Mouse (Mus musculus): ENCODE data around the gene En1.

- TF ChIP-seq CTCF (IDR thresholded peaks at IDR 0.05; ENCODE audit: extremely low read depth, insufficient read depth, insufficient read length, insufficient replicate concordance): no peak
- TF ChIP-seq POLR2A (IDR thresholded peaks at IDR 0.05; ENCODE audit: low read depth, low read length): no peak
These were observed 20.9 kb upstream of the En1 start for GRCm38 (mm10) chr1:120581306-120581705.
